Comparison of ENCODE assay signal across 15 mouse cellular contexts in the genomic region with DNA sequence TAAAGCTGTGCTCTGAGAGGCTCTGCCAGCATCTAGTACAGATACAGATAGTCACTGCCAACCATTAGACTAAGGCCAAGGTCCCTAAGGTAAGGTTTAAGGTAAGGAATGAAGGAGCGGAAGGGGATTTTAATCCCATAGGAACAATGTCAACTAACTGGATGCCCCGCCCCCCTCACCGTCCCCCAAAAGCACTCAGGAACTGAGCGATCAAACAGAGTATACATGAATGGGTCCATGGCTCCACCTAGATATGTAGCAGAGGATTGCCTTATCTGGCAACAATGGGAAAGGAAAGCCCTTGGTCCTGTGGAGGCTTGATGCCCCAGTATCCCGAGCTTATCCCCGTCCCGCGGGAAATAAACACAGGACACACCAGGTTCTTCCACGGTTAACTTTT. TPM values are rescaled to one million over a fixed set of nuclear protein-coding genes. Genes with fewer than 3 reads are reported as not detected.
DNase-seq lines count a peak whose midpoint lies in the region; ATAC-seq and TF ChIP-seq lines count a peak whose summit lies in the region.
"Not testable (repeated sequence)": the region's sequence is repeated elsewhere in the genome, so short reads cannot be mapped to it uniquely, and the experiment has no call there.
"Had no signal": no experiment of that assay in that cellular context is flagged by ENCODE, and none has a peak within 500 bp of the region (broad histone marks: within the 10 kb centered on the region; RNA-seq: fewer than 3 reads in every experiment).

No protein-coding gene starts in this region.

- ATAC-seq in embryonic facial prominence, embryonic 14.5 days (ENCODE audit: low read depth); forebrain, postnatal 0 days; heart, postnatal 0 days (ENCODE audit: insufficient read depth, low read depth): not testable (repeated sequence)
- ATAC-seq in intestine, embryonic 15.5 days, result 0 out of 2 replicates have a peak, but pooled peaks have one; percentile 39
- ATAC-seq in limb, embryonic 13.5 days (ENCODE audit: low FRiP score, low read depth), result 0 out of 2 replicates have a peak, but pooled peaks have one; percentile 33
- peak; percentile 42; the same call in 1 of the 2 replicates for ATAC-seq in neural tube, embryonic 13.5 days (ENCODE audit: low read depth)

- peaks cover 34% of the 10 kb centered on the region for H3K27me3 ChIP-seq in embryonic facial prominence, embryonic 14.5 days (replicated peaks; ENCODE audit: control insufficient read depth, insufficient read depth, low read length)
- peaks cover 16% of the 10 kb centered on the region for H3K27me3 ChIP-seq in forebrain, postnatal 0 days (ENCODE audit: insufficient read depth, low read length)
- peaks cover 28% of the 10 kb centered on the region for H3K27me3 ChIP-seq in heart, postnatal 0 days (ENCODE audit: control insufficient read depth, insufficient read depth, low read length)
- peaks cover 15% of the 10 kb centered on the region for H3K27me3 ChIP-seq in intestine, embryonic 15.5 days (replicated peaks)
- peaks cover 40% of the 10 kb centered on the region for H3K27me3 ChIP-seq in limb, embryonic 13.5 days
- peaks cover 49% of the 10 kb centered on the region for H3K27me3 ChIP-seq in midbrain, embryonic 10.5 days (ENCODE audit: low read depth, poor library complexity, severe bottlenecking)
- H3K27me3 ChIP-seq in neural tube, embryonic 13.5 days, result peaks cover 48% of the 10 kb centered on the region

- H3K4me2 ChIP-seq in embryonic facial prominence, embryonic 14.5 days (ENCODE audit: low read depth, low read length), result peak overlapping the region; percentile 39
- H3K4me2 ChIP-seq in forebrain, postnatal 0 days (ENCODE audit: low read depth), result peak overlapping the region; percentile 26
- peak overlapping the region; percentile 41 for H3K4me2 ChIP-seq in heart, postnatal 0 days (ENCODE audit: low read depth, low read length)
- H3K4me2 ChIP-seq in intestine, embryonic 15.5 days (replicated peaks), result peak overlapping the region; percentile 40
- H3K4me2 ChIP-seq in limb, embryonic 13.5 days (replicated peaks), result peak overlapping the region; percentile 48
- peak overlapping the region; percentile 44 for H3K4me2 ChIP-seq in neural tube, embryonic 13.5 days

- not testable (repeated sequence) for H3K4me3 ChIP-seq in embryonic facial prominence, embryonic 14.5 days (ENCODE audit: low read depth, low read length); forebrain, postnatal 0 days (ENCODE audit: low read depth, low read length); intestine, embryonic 15.5 days (replicated peaks); limb, embryonic 13.5 days; neural tube, embryonic 13.5 days
- H3K4me3 ChIP-seq in heart, postnatal 0 days (ENCODE audit: low read depth, low read length), result 0 out of 2 replicates have a peak overlapping the region, but pooled peaks have one; percentile 16
- peak overlapping the region; percentile 34; the same call in 1 of the 2 replicates for H3K4me3 ChIP-seq in midbrain, embryonic 10.5 days

- peak; percentile 16 for DNase-seq in A20 (ENCODE audit: low read depth, low spot score)
- not testable (repeated sequence) for DNase-seq in embryonic facial prominence, embryonic 14.5 days (ENCODE audit: low spot score); forebrain, postnatal 0 days; heart, postnatal 0 days (ENCODE audit: low spot score); midbrain, embryonic 10.5 days (ENCODE audit: low spot score)

- not testable (repeated sequence) for H3K4me1 ChIP-seq in embryonic facial prominence, embryonic 14.5 days (ENCODE audit: control insufficient read depth, insufficient read depth, low read length); forebrain, postnatal 0 days (ENCODE audit: insufficient read depth); heart, postnatal 0 days (ENCODE audit: control insufficient read depth, insufficient read depth); intestine, embryonic 15.5 days (replicated peaks); neural tube, embryonic 13.5 days (replicated peaks)
- H3K4me1 ChIP-seq in limb, embryonic 13.5 days, result peaks cover 12% of the 10 kb centered on the region
- peaks cover 16% of the 10 kb centered on the region for H3K4me1 ChIP-seq in midbrain, embryonic 10.5 days

- H3K27ac ChIP-seq in embryonic facial prominence, embryonic 14.5 days (replicated peaks; ENCODE audit: low read depth, low read length); forebrain, postnatal 0 days (ENCODE audit: low read depth, low read length); heart, postnatal 0 days (ENCODE audit: low read depth); intestine, embryonic 15.5 days; limb, embryonic 13.5 days; midbrain, embryonic 10.5 days (replicated peaks); neural tube, embryonic 13.5 days (replicated peaks): not testable (repeated sequence)

- not testable (repeated sequence) for H3K36me3 ChIP-seq in embryonic facial prominence, embryonic 14.5 days (ENCODE audit: control insufficient read depth, insufficient read depth, low read length); forebrain, postnatal 0 days (ENCODE audit: insufficient read depth); heart, postnatal 0 days (replicated peaks; ENCODE audit: control insufficient read depth, insufficient read depth, low read length); intestine, embryonic 15.5 days; limb, embryonic 13.5 days; midbrain, embryonic 10.5 days; neural tube, embryonic 13.5 days

- 9% methylated on average over 9 of the region's 9 CpGs for WGBS in embryonic facial prominence, embryonic 14.5 days
- WGBS in forebrain, postnatal 0 days, result 9% methylated on average over 9 of the region's 9 CpGs
- 10% methylated on average over 9 of the region's 9 CpGs for WGBS in heart, postnatal 0 days
- 8% methylated on average over 9 of the region's 9 CpGs for WGBS in intestine, embryonic 15.5 days
- WGBS in limb, embryonic 13.5 days, result 13% methylated on average over 9 of the region's 9 CpGs
- 9% methylated on average over 9 of the region's 9 CpGs for WGBS in midbrain, embryonic 10.5 days
- WGBS in neural tube, embryonic 13.5 days, result 11% methylated on average over 9 of the region's 9 CpGs

- not testable (repeated sequence) for H3K9me3 ChIP-seq in embryonic facial prominence, embryonic 14.5 days (ENCODE audit: control insufficient read depth, low read length); forebrain, postnatal 0 days (ENCODE audit: low read length); heart, postnatal 0 days (replicated peaks; ENCODE audit: control insufficient read depth, low read length); intestine, embryonic 15.5 days; limb, embryonic 13.5 days; midbrain, embryonic 10.5 days (replicated peaks); neural tube, embryonic 13.5 days

- TF ChIP-seq CTCF in forebrain, postnatal 0 days (IDR thresholded peaks at IDR 0.05; ENCODE audit: low read depth); heart, postnatal 0 days (IDR thresholded peaks at IDR 0.05; ENCODE audit: low read depth): not testable (repeated sequence)

- not testable (repeated sequence) for H3K9ac ChIP-seq in embryonic facial prominence, embryonic 14.5 days (ENCODE audit: low read depth, low read length); forebrain, postnatal 0 days; heart, postnatal 0 days (replicated peaks; ENCODE audit: low read depth, low read length); intestine, embryonic 15.5 days; limb, embryonic 13.5 days; neural tube, embryonic 13.5 days

- TF ChIP-seq EP300 in heart, postnatal 0 days (IDR thresholded peaks at IDR 0.05; ENCODE audit: low read depth), result not testable (repeated sequence)

RNA-seq across cellular contexts. Expression of a gene that starts 4.9 kb away (rescaled TPM):
- polyA plus RNA-seq in embryonic facial prominence, embryonic 14.5 days (2014; fragmentation: Nextera tagmentation; extraction: Ambion mirVana), result 0.38 and 0.39 TPM in 2 replicates
- total RNA-seq in forebrain, postnatal 0 days (2014; rRNA removed), result 0.92 and 1.0 TPM in 2 replicates
- polyA plus RNA-seq in forebrain, postnatal 0 days (2015; fragmentation: Nextera tagmentation; extraction: Ambion mirVana), result 0.15 TPM in 1 of 2 replicates, not detected in the other
- total RNA-seq in heart, postnatal 0 days (2014; rRNA removed; ENCODE audit: low replicate concordance), result not detected in 2 replicates
- polyA plus RNA-seq in heart, postnatal 0 days (2015; fragmentation: Nextera tagmentation; extraction: Ambion mirVana), result 0.36 and 0.37 TPM in 2 replicates
- polyA plus RNA-seq in intestine, embryonic 15.5 days (2015; fragmentation: Nextera tagmentation; extraction: Ambion mirVana), result 0.47 and 0.53 TPM in 2 replicates
- 0.62 and 0.70 TPM in 2 replicates for polyA plus RNA-seq in limb, embryonic 13.5 days (2015; fragmentation: Nextera tagmentation; extraction: Ambion mirVana)
- polyA plus RNA-seq in midbrain, embryonic 10.5 days (2016; fragmentation: Nextera tagmentation; extraction: Ambion mirVana), result 1.3 and 1.5 TPM in 2 replicates
- 0.66 TPM in 1 of 2 replicates, not detected in the other for polyA plus RNA-seq in neural tube, embryonic 13.5 days (2015; fragmentation: Nextera tagmentation; extraction: Ambion mirVana)
- total RNA-seq: gastrocnemius, adult 8-10 months; heart, adult 8-10 months; layer of hippocampus, postnatal 25 days; megakaryocyte-erythroid progenitor cell, adult 5-6 weeks had no signal
- polyA plus RNA-seq: testis, adult 2 months had no signal

RNA-seq across cellular contexts. Expression of a gene that starts 4.9 kb away (rescaled TPM):
- 5.4 and 6.7 TPM in 2 replicates for polyA plus RNA-seq in embryonic facial prominence, embryonic 14.5 days (2014; fragmentation: Nextera tagmentation; extraction: Ambion mirVana)
- 0.85 TPM in 1 of 2 replicates, not detected in the other for total RNA-seq in forebrain, postnatal 0 days (2014; rRNA removed)
- polyA plus RNA-seq in forebrain, postnatal 0 days (2015; fragmentation: Nextera tagmentation; extraction: Ambion mirVana), result 0.16 and 0.52 TPM in 2 replicates
- total RNA-seq in heart, postnatal 0 days (2014; rRNA removed; ENCODE audit: low replicate concordance), result 1.3 TPM in 1 of 2 replicates, not detected in the other
- polyA plus RNA-seq in heart, postnatal 0 days (2015; fragmentation: Nextera tagmentation; extraction: Ambion mirVana), result 0.85 and 1.1 TPM in 2 replicates
- polyA plus RNA-seq in intestine, embryonic 15.5 days (2015; fragmentation: Nextera tagmentation; extraction: Ambion mirVana), result 4.0 and 5.7 TPM in 2 replicates
- polyA plus RNA-seq in limb, embryonic 13.5 days (2015; fragmentation: Nextera tagmentation; extraction: Ambion mirVana), result 12.0 and 13.0 TPM in 2 replicates
- 18.3 and 21.8 TPM in 2 replicates for polyA plus RNA-seq in midbrain, embryonic 10.5 days (2016; fragmentation: Nextera tagmentation; extraction: Ambion mirVana)
- polyA plus RNA-seq in neural tube, embryonic 13.5 days (2015; fragmentation: Nextera tagmentation; extraction: Ambion mirVana), result 1.8 and 2.3 TPM in 2 replicates
- total RNA-seq: heart, adult 8-10 months; layer of hippocampus, postnatal 25 days; left cerebral cortex, postnatal 36 days; megakaryocyte-erythroid progenitor cell, adult 5-6 weeks; neutrophil, adult 5-6 weeks had no signal

RNA-seq across cellular contexts. Expression of a gene that starts 14.2 kb away (rescaled TPM):
- 14.3 and 16.1 TPM in 2 replicates for polyA plus RNA-seq in embryonic facial prominence, embryonic 14.5 days (2014; fragmentation: Nextera tagmentation; extraction: Ambion mirVana)
- total RNA-seq in forebrain, postnatal 0 days (2014; rRNA removed), result not detected in 2 replicates
- 1.5 and 1.7 TPM in 2 replicates for polyA plus RNA-seq in forebrain, postnatal 0 days (2015; fragmentation: Nextera tagmentation; extraction: Ambion mirVana)
- total RNA-seq in heart, postnatal 0 days (2014; rRNA removed; ENCODE audit: low replicate concordance), result 1.8 and 4.2 TPM in 2 replicates
- 3.2 and 4.9 TPM in 2 replicates for polyA plus RNA-seq in heart, postnatal 0 days (2015; fragmentation: Nextera tagmentation; extraction: Ambion mirVana)
- polyA plus RNA-seq in intestine, embryonic 15.5 days (2015; fragmentation: Nextera tagmentation; extraction: Ambion mirVana), result 26.7 and 31.2 TPM in 2 replicates
- 18.1 and 18.9 TPM in 2 replicates for polyA plus RNA-seq in limb, embryonic 13.5 days (2015; fragmentation: Nextera tagmentation; extraction: Ambion mirVana)
- polyA plus RNA-seq in midbrain, embryonic 10.5 days (2016; fragmentation: Nextera tagmentation; extraction: Ambion mirVana), result 25.1 and 37.3 TPM in 2 replicates
- polyA plus RNA-seq in neural tube, embryonic 13.5 days (2015; fragmentation: Nextera tagmentation; extraction: Ambion mirVana), result 2.7 and 3.1 TPM in 2 replicates
- total RNA-seq: megakaryocyte-erythroid progenitor cell, adult 5-6 weeks had no signal
